Mouse (Mus musculus) midbrain, embryonic 16.5 days (tissue): ENCODE data around the gene Kdm8. TPM values are rescaled to one million over a fixed set of nuclear protein-coding genes. Genes with fewer than 3 reads are reported as not detected.

Source experiments
- ATAC-seq: fragments of 200-750 bp; cut with Nextera tagmentation; 2 replicates; pipeline ENCODE4 v1.8.0; 2017; ENCODE audit warnings: moderate TSS enrichment
- H3K27ac ChIP-seq: fragments of 300-500 bp; sonication (generic); 2 replicates; pipeline ENCODE4 v1.5.1; 2014; ENCODE audit warnings: mild to moderate bottlenecking, low read length, mixed read lengths
- H3K27me3 ChIP-seq: fragments of 300-500 bp; sonication (generic); 2 replicates; pipeline ENCODE4 v1.6.1; 2014; ENCODE audit warnings: low read depth, low read length, mixed read lengths; ENCODE audit not compliant: control insufficient read depth, insufficient read depth
- H3K36me3 ChIP-seq: fragments of 300-500 bp; sonication (generic); 2 replicates; pipeline ENCODE4 v1.6.1; 2014; ENCODE audit warnings: mild to moderate bottlenecking, low read length, moderate library complexity, mixed read lengths; ENCODE audit not compliant: control insufficient read depth, insufficient read depth
- H3K4me1 ChIP-seq: fragments of 300-500 bp; sonication (generic); 2 replicates; pipeline ENCODE4 v1.6.1; 2014; ENCODE audit warnings: mild to moderate bottlenecking, low read length, mixed read lengths; ENCODE audit not compliant: control insufficient read depth, insufficient read depth
- H3K4me2 ChIP-seq: fragments of 300-500 bp; sonication (generic); 2 replicates; pipeline ENCODE4 v1.6.1; 2014; ENCODE audit warnings: mild to moderate bottlenecking, low read length, mixed read lengths
- H3K4me3 ChIP-seq: fragments of 300-500 bp; sonication (generic); 2 replicates; pipeline ENCODE4 v1.5.1; 2014; ENCODE audit warnings: low read depth, mild to moderate bottlenecking, low read length, moderate library complexity, mixed read lengths
- H3K9ac ChIP-seq: fragments of 300-500 bp; sonication (generic); 2 replicates; pipeline ENCODE4 v1.6.1; 2014; ENCODE audit warnings: low read depth, low read length, mixed read lengths
- H3K9me3 ChIP-seq: fragments of 300-500 bp; sonication (generic); replicated peaks from 2 replicates; pipeline ENCODE4 v1.6.1; 2014; ENCODE audit warnings: mild to moderate bottlenecking, low read length, mixed read lengths; ENCODE audit not compliant: control insufficient read depth, poor library complexity, severe bottlenecking
- WGBS: fragments of 180-500 bp; shearing (Covaris S2); extraction: QIAGEN DNeasy Blood & Tissue Kit; methylation state at CpG from one replicate; pipeline ENCODE4 v1.1.7; 2014; 5-methylcytosine and 5-hydroxymethylcytosine counted together
- polyA plus RNA-seq: library from polyadenylated mRNA; unstranded; fragments of >200 nt; fragmentation: Nextera tagmentation; extraction: Ambion mirVana; gene quantifications from 2 replicates; pipeline ENCODE4 v1.2.1, GENCODE M21; 2015

The Kdm8 gene
- polyA plus RNA-seq, 1 experiment from 2014 or later, result 4.1 TPM

DNA sequence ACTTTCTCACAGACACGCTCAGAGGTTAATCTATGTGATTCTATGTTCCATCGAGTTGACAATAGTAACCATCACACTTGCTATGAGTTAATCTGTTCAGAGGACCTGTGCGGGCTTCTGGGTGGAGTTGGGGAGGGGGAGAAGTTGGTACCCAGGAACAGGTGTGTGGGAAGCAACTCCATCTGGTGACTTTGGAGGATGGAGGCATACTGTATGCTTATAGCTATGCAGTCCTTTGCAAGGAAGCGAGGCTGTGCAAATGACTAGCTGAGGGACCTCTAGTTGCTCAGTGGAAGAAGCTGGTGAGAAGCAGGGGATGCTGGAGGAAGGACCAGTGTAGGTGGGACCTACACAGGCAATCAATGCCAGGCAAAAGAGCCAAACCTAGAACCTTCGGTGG, 60.1 kb downstream of the Kdm8 start:
- ATAC-seq, result no peak

DNA sequence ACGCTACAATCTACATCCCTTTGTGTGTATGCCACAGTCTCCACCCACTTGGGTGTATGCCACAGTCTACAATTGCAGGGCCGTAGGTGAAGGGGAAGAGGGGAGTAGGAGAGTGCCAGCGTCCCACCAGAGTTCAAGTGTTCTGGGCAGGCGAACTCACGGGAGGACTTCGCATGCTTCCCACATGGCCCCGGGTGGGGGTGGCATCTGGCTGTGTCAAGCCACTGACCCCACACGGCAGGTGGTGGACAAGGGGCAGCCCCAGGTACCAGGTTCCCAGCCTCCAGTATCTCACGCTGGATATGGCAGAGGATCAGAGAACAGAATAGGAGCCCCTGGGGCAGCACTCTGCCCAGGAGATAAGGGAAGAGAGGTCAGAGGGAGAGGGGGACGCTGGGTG, 61.1 kb downstream of the Kdm8 start:
- Histone ChIP-seq H3K27me3 (no peaks in the 10 kb centered on the region), H3K36me3 (no peaks in the 10 kb centered on the region)
- WGBS, result 86% methylated on average over 10 of the region's 10 CpGs

More for the DNA sequence above, 60.1 kb downstream of the Kdm8 start:
- Histone ChIP-seq H3K4me2 (no peak overlapping the region), H3K9me3 (no peaks in the 10 kb centered on the region), H3K36me3 (no peaks in the 10 kb centered on the region), H3K4me3 (no peak overlapping the region), H3K27me3 (no peaks in the 10 kb centered on the region), H3K4me1 (no peaks in the 10 kb centered on the region), H3K27ac (no peak overlapping the region), H3K9ac (no peak overlapping the region)
- WGBS, result 92% methylated on average over 5 of the region's 5 CpGs

DNA sequence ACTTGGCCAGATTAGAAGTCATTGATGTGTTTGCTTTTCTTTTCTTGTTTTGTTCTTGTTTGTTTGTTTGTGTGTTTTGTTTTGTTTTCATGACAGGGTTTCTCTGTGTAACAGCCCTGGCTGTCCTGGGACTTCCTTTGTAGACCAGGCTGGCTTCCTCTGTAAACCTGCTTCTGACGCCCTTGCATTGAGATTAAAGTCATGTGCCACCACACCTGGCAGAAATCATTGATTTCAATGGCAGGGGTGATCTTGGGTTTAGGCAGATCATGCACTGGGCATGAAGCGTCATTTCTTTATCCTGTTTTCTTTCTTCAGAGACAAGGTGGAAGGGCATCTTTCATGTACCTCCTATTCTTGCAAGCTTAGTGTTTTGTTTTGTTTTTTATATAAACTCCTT, 62.8 kb downstream of the Kdm8 start:
- H3K4me3 ChIP-seq, result no peak overlapping the region
- no peak overlapping the region for H3K4me2 ChIP-seq
- no peak overlapping the region for H3K9ac ChIP-seq
- no peak for ATAC-seq
- H3K9me3 ChIP-seq, result no peaks in the 10 kb centered on the region
- no peaks in the 10 kb centered on the region for H3K27me3 ChIP-seq
- H3K36me3 ChIP-seq, result no peaks in the 10 kb centered on the region
- H3K27ac ChIP-seq, result no peak overlapping the region
- no peaks in the 10 kb centered on the region for H3K4me1 ChIP-seq
- WGBS, result 85% methylated on average over 2 of the region's 2 CpGs

More for the DNA sequence above, 61.1 kb downstream of the Kdm8 start:
- Histone ChIP-seq H3K9me3 (no peaks in the 10 kb centered on the region), H3K9ac (no peak overlapping the region), H3K4me1 (no peaks in the 10 kb centered on the region), H3K4me2 (no peak overlapping the region), H3K27ac (no peak overlapping the region), H3K4me3 (no peak overlapping the region)
- no peak for ATAC-seq

DNA sequence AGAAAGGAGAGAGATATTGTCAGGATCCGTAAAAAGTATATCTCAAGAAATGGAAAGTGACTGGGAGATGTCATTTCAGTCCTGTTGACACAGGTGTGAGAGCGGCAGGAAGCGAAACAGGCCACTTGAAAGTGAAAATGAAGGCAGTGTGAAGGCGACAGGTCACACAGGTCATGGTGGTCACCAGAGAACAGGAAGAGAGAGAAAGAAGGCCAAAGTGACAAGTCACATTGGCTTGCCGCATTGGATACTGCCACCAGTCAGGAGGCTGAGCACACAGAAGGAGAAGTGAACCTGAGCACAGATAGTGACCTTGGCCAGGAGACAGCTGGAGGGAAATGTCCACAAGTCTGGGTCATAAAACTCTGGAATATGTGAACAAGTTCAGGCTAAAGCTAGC, 67.0 kb downstream of the Kdm8 start:
- H3K27ac ChIP-seq, result no peak overlapping the region

DNA sequence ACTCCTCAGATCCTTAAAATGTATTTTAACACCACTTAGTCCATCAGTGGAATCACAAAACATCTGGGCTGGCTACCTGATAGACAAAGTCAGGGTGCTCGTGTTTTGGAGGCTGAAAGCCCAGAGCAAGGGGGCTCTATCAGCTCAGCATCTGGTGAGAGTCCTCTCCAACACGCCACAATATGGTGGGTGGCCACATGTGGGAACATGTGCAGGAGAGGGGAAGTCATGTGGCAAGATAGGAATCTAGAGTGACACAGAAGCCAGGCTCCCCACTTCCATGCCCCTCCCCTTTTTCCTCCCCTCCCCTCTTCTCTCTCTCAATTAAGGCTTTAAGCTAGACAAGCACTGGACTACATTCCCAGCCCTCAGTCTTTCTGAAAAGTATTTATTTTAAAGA, 67.4 kb downstream of the Kdm8 start:
- no peak overlapping the region for H3K9ac ChIP-seq
- no peaks in the 10 kb centered on the region for H3K27me3 ChIP-seq
- H3K4me1 ChIP-seq, result no peaks in the 10 kb centered on the region
- no peaks in the 10 kb centered on the region for H3K36me3 ChIP-seq
- H3K9me3 ChIP-seq, result no peaks in the 10 kb centered on the region
- WGBS, result 72% methylated on average over 2 of the region's 2 CpGs
- H3K4me2 ChIP-seq, result no peak overlapping the region
- no peak overlapping the region for H3K4me3 ChIP-seq
- no peak overlapping the region for H3K27ac ChIP-seq
- no peak for ATAC-seq

More for the DNA sequence above, 67.0 kb downstream of the Kdm8 start:
- no peaks in the 10 kb centered on the region for H3K9me3 ChIP-seq
- ATAC-seq, result no peak
- no peak overlapping the region for H3K4me2 ChIP-seq
- no peak overlapping the region for H3K4me3 ChIP-seq
- H3K27me3 ChIP-seq, result no peaks in the 10 kb centered on the region
- H3K9ac ChIP-seq, result no peak overlapping the region
- no peaks in the 10 kb centered on the region for H3K36me3 ChIP-seq
- 89% methylated on average over 5 of the region's 5 CpGs for WGBS
- H3K4me1 ChIP-seq, result no peaks in the 10 kb centered on the region

Other genes with a start within 250 kb of the Kdm8 start
- gene Nsmce1, start 46.9 kb downstream of the Kdm8 start, polyA plus RNA-seq, result 85.5 and 86.6 TPM in 2 replicates
- 5.1 and 5.2 TPM in 2 replicates for gene Il4ra, start 107.4 kb downstream of the Kdm8 start, polyA plus RNA-seq
- gene Il21r, start 158.8 kb downstream of the Kdm8 start, polyA plus RNA-seq, result 0.28 and 0.41 TPM in 2 replicates